Mouse (Mus musculus) kidney, embryonic 14.5 days (tissue): Measurements from ENCODE around the gene Asic3. TPM values are rescaled to one million over a fixed set of nuclear protein-coding genes. Genes with fewer than 3 reads are reported as not detected.

Source experiments
- ATAC-seq: fragments of 200-750 bp; cut with Nextera tagmentation; 2 replicates; pipeline ENCODE4 v1.8.0; 2017; ENCODE audit warnings: moderate number of reproducible peaks, mild to moderate bottlenecking, moderate TSS enrichment, moderate library complexity; ENCODE audit not compliant: low FRiP score, low TSS enrichment
- H3K27ac ChIP-seq: fragments of 300-500 bp; sonication (generic); 2 replicates; pipeline ENCODE4 v1.5.1; 2014; ENCODE audit warnings: low read depth, mild to moderate bottlenecking, low read length, moderate library complexity, mixed read lengths
- H3K27me3 ChIP-seq: fragments of 300-500 bp; sonication (generic); 2 replicates; pipeline ENCODE4 v1.6.1; 2014; ENCODE audit warnings: mild to moderate bottlenecking, low read length; ENCODE audit not compliant: control insufficient read depth, insufficient read depth
- H3K36me3 ChIP-seq: fragments of 300-500 bp; sonication (generic); 2 replicates; pipeline ENCODE4 v1.6.1; 2014; ENCODE audit warnings: low read length, mixed read lengths; ENCODE audit not compliant: control insufficient read depth, insufficient read depth
- H3K4me1 ChIP-seq: fragments of 300-500 bp; sonication (generic); 2 replicates; pipeline ENCODE4 v1.6.1; 2014; ENCODE audit warnings: low read length, mixed read lengths; ENCODE audit not compliant: control insufficient read depth, insufficient read depth
- H3K4me2 ChIP-seq: fragments of 300-500 bp; sonication (generic); replicated peaks from 2 replicates; pipeline ENCODE4 v1.6.1; 2014; ENCODE audit warnings: low read depth, mild to moderate bottlenecking, low read length
- H3K4me3 ChIP-seq: fragments of 300-500 bp; sonication (generic); 2 replicates; pipeline ENCODE4 v1.5.1; 2014; ENCODE audit warnings: mild to moderate bottlenecking, low read length
- H3K9ac ChIP-seq: fragments of 300-500 bp; sonication (generic); 2 replicates; pipeline ENCODE4 v1.6.1; 2014; ENCODE audit warnings: low read depth, mild to moderate bottlenecking, low read length, moderate library complexity
- H3K9me3 ChIP-seq: fragments of 300-500 bp; sonication (generic); 2 replicates; pipeline ENCODE4 v1.6.1; 2016; ENCODE audit warnings: low read length; ENCODE audit not compliant: control insufficient read depth
- WGBS: fragments of 180-500 bp; shearing (Covaris S2); extraction: QIAGEN DNeasy Blood & Tissue Kit; methylation state at CpG from one replicate; pipeline ENCODE4 v1.1.7; 2014; 5-methylcytosine and 5-hydroxymethylcytosine counted together
- polyA plus RNA-seq: library from polyadenylated mRNA; unstranded; fragments of >200 nt; fragmentation: Nextera tagmentation; extraction: Ambion mirVana; gene quantifications from 2 replicates; pipeline ENCODE4 v1.2.1, GENCODE M21; 2014

Gene Asic3
- polyA plus RNA-seq, 1 experiment from 2014 or later = 0.60 TPM

DNA sequence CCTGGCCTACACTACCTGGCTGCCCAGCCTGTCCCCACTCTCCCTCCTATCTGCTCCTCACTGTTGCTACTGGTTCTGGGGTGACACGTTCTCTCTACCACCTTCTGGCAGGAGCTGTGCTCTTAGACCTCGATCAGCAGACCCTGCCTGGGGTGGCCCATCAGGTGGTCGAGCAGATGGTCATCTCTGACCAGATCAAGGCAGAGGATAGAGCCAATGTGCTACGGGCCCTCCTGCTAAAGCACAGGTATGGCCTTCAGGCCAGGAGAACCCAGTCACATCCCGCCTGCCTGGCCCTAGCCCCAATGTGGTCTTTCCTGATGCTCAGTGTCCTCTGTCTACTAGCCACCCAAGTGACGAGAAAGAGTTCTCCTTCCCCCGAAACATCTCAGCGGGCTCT lies 20.8 kb downstream of the Asic3 start:
- no peaks in the 10 kb centered on the region for H3K27me3 ChIP-seq
- H3K9me3 ChIP-seq = no peaks in the 10 kb centered on the region
- H3K27ac ChIP-seq = no peak overlapping the region
- 90% methylated on average over 8 of the region's 8 CpGs for WGBS
- no peak for ATAC-seq
- H3K36me3 ChIP-seq = peaks cover 90% of the 10 kb centered on the region
- H3K9ac ChIP-seq = no peak overlapping the region
- H3K4me3 ChIP-seq = no peak overlapping the region
- H3K4me2 ChIP-seq = no peak overlapping the region
- H3K4me1 ChIP-seq = no peaks in the 10 kb centered on the region

DNA sequence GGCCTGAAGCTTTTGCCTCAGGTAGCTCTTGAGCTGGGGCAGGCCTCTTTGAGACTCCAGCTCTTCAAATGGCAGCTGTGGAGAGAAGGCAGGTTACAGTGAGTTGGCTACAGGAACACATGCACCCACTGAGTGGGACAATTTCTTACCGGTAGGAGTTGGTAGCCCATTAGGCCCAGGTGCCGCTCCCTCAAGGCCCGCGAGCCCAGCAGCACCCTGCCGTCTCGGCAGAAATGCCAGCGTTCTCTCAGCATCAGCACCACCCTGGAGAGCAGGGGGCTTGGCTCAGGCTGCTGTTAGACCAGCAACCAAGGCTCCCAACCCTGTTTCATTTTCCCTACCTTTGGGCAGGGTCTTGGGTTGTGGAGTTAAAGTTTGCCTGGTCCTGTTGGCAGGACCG lies 28.0 kb downstream of the Asic3 start:
- Histone ChIP-seq H3K4me2 (no peak overlapping the region), H3K4me1 (peaks cover 12% of the 10 kb centered on the region), H3K9me3 (no peaks in the 10 kb centered on the region), H3K27me3 (no peaks in the 10 kb centered on the region), H3K9ac (no peak overlapping the region), H3K4me3 (no peak overlapping the region), H3K36me3 (peaks cover 68% of the 10 kb centered on the region), H3K27ac (no peak overlapping the region)
- no peak for ATAC-seq
- 93% methylated on average over 8 of the region's 8 CpGs for WGBS

DNA sequence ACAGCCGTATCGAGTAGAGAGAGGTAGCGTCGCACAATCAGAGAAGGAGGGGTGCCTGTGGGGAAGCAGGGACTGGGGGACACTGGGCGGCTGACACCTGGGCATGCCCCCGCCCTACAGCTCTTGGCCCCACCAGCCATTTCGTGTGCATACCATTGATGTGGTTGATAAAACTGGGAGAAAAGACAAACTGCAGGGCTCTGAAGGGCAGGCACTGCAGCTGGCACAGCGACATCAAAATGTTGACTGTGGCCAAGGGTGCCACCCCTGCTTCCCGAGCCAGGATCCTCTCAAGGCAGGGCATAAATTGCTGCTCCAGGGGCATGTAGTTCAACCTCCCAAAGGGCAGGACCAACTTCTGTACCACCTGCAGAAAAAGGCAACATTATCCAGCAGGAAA lies 28.8 kb downstream of the Asic3 start:
- no peak overlapping the region for H3K4me3 ChIP-seq
- H3K27ac ChIP-seq = no peak overlapping the region
- 89% methylated on average over 9 of the region's 9 CpGs for WGBS
- H3K9ac ChIP-seq = no peak overlapping the region
- H3K4me2 ChIP-seq = no peak overlapping the region
- H3K4me1 ChIP-seq = peaks cover 12% of the 10 kb centered on the region
- H3K36me3 ChIP-seq = peaks cover 62% of the 10 kb centered on the region
- H3K27me3 ChIP-seq = no peaks in the 10 kb centered on the region
- ATAC-seq = no peak
- no peaks in the 10 kb centered on the region for H3K9me3 ChIP-seq

DNA sequence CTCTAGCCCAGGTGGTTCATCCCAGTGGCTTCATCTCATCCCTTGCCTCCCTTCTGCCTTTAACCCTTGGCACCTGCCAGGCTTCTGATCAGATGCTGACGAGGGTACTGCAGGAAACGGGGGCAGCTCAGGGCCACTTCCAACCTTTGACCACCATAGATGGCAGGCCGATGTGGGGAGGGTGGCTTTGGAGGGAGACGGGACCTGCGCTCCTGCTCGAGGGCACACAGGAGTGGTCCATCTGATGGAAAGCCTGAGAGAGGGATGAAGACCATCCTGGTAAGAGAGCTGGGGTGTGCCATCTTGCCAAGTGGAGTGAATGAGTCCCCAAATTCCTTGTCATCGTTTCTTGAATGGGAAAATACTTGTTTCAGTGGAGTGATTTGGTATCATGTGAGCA lies 30.0 kb downstream of the Asic3 start:
- Histone ChIP-seq H3K4me3 (no peak overlapping the region), H3K27ac (no peak overlapping the region), H3K9me3 (no peaks in the 10 kb centered on the region), H3K4me2 (no peak overlapping the region), H3K36me3 (peaks cover 54% of the 10 kb centered on the region), H3K9ac (no peak overlapping the region), H3K4me1 (peaks cover 15% of the 10 kb centered on the region), H3K27me3 (no peaks in the 10 kb centered on the region)
- WGBS = 90% methylated on average over 7 of the region's 7 CpGs
- no peak for ATAC-seq

DNA sequence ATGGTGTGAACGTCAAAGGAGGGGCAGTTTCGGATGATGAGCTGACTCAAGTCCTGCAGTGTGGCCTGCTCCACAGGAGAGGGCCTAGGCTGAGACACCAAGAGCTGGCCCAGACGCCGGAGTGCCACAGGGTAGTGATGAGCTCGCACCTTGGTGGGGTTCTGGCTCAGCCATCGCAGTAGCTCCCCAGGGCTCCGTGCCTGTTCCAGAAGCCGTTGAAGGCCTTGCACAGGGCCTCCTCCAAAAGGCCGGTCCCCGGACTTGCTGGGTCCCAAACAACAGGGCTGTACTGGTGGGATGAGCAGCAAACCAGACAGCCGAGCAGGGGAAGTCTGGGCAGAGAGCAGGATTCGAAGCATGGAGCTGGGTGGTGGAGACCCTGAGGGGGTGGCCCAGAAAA lies 30.7 kb downstream of the Asic3 start:
- Histone ChIP-seq H3K4me1 (peaks cover 15% of the 10 kb centered on the region), H3K4me2 (peak overlapping the region; percentile 52), H3K9me3 (no peaks in the 10 kb centered on the region), H3K27me3 (no peaks in the 10 kb centered on the region), H3K9ac (peak overlapping the region; percentile 90), H3K36me3 (peaks cover 47% of the 10 kb centered on the region), H3K4me3 (peak overlapping the region; percentile 68), H3K27ac (no peak overlapping the region)
- no peak for ATAC-seq
- 84% methylated on average over 12 of the region's 12 CpGs for WGBS

DNA sequence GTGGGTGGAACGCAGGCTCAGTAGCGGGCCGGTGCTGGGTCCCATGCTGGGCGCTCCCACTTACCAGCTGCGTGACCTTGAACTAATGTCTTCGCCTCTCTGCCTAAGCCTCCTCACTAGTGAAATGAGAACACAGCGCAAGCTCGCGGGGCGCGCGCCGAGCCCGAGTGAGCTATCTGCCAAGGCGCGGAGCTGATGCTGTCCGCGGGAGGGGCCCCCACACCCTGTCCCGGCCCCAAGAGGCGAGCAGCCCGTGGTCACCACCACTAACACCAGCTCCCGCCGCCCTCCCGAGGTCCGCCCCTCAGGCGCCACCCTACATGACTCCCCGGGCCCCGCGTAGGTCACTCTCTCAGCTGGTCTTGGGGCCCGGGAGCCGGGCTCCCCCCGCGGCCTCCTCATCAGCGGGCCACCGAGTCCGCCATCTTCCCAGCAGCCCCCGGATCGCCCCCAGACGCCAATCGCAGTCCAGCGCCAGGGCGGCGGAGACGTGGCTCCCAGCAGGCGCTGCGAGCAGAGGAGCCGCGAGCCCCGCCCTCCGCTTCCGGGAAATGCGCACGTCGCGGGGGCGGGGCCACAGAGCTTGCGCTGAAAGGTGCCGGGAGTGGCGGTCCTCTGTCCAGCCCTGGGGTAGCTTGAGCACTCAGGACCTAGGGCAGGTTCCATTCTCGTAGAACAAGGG lies 31.7 kb downstream of the Asic3 start, which contains the start of gene Fastk:
Gene Fastk, minus strand, starts transcription at position 542 of the 682 bp plus-strand sequence.
- H3K27me3 ChIP-seq = no peaks in the 10 kb centered on the region
- peak within 1 kb of the TSS; percentile 81 for H3K27ac ChIP-seq
- peaks cover 38% of the 10 kb centered on the region for H3K36me3 ChIP-seq
- H3K4me2 ChIP-seq = peak within 1 kb of the TSS; percentile 52
- H3K9ac ChIP-seq = peak within 1 kb of the TSS; percentile 90
- H3K4me3 ChIP-seq = peak within 1 kb of the TSS; percentile 68
- peaks cover 15% of the 10 kb centered on the region for H3K4me1 ChIP-seq
- H3K9me3 ChIP-seq = no peaks in the 10 kb centered on the region
- WGBS = under 1% methylated on average over 56 of the region's 60 CpGs
- ATAC-seq = peak; percentile 84

DNA sequence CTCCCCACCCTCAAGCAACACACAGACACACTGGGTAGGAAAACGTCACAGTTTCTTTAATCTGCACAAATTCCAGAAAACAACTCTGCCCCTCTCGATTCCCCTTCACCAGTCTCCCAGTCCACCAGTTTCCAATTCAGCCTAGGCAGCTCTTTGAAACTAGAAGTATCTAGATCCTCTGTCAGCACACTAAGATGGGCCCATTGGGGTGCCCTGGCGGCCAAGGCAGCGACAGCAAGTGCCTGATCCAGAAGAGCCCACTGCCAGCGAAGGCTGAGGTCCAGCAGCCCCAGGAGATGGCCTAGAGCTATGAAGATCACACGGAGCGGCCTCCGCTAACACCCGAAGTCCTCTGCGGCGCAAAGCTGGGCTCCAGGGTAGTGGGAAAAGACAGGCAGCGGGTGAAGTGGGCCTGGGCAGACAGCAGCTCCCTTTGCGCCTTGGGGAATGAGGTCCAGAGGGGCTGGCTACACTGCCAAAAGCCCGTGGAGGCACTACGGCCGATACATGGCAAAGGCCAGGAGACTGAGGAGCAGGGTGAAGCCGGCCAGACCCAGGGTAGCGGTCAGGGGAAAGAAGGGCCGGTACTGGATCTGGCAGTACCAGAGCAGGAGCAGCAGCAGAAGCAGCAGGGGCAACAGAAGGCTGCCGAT lies 32.4 kb downstream of the Asic3 start:
- peak overlapping the region; percentile 90 for H3K9ac ChIP-seq
- H3K4me1 ChIP-seq = peaks cover 15% of the 10 kb centered on the region
- peak overlapping the region; percentile 68 for H3K4me3 ChIP-seq
- WGBS = 58% methylated on average over 20 of the region's 20 CpGs
- H3K4me2 ChIP-seq = peak overlapping the region; percentile 52
- no peaks in the 10 kb centered on the region for H3K27me3 ChIP-seq
- peaks cover 31% of the 10 kb centered on the region for H3K36me3 ChIP-seq
- ATAC-seq = 0 out of 2 replicates have a peak, but pooled peaks have one; percentile 1
- no peaks in the 10 kb centered on the region for H3K9me3 ChIP-seq
- peak overlapping the region; percentile 49 for H3K27ac ChIP-seq

DNA sequence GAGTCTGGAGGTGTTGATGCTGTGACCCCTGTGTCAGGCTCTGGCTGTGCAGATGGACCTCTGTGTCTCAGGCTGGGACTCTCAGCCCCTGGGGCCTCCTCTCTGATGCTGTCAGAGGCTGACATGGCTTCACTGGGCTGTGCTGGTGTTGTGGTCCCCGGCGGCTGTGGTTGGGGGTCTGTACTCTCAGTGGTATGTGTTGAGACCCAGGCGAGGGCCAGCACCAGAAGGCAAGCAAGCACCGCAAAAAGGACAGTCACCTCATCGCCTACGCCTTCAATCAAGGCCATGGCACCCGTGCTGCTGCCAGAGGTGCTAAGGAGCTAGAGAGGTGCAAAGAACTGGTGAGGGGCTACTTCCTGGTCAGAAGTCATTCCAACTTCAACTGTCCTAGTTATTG lies 33.4 kb downstream of the Asic3 start:
- 91% methylated on average over 7 of the region's 7 CpGs for WGBS
- H3K4me1 ChIP-seq = peaks cover 20% of the 10 kb centered on the region
- no peak overlapping the region for H3K4me3 ChIP-seq
- no peaks in the 10 kb centered on the region for H3K27me3 ChIP-seq
- no peak overlapping the region for H3K27ac ChIP-seq
- ATAC-seq = no peak
- no peaks in the 10 kb centered on the region for H3K9me3 ChIP-seq
- no peak overlapping the region; the same call in 1 of the 2 replicates for H3K4me2 ChIP-seq
- H3K9ac ChIP-seq = no peak overlapping the region
- peaks cover 20% of the 10 kb centered on the region; the same call in 1 of the 2 replicates for H3K36me3 ChIP-seq

DNA sequence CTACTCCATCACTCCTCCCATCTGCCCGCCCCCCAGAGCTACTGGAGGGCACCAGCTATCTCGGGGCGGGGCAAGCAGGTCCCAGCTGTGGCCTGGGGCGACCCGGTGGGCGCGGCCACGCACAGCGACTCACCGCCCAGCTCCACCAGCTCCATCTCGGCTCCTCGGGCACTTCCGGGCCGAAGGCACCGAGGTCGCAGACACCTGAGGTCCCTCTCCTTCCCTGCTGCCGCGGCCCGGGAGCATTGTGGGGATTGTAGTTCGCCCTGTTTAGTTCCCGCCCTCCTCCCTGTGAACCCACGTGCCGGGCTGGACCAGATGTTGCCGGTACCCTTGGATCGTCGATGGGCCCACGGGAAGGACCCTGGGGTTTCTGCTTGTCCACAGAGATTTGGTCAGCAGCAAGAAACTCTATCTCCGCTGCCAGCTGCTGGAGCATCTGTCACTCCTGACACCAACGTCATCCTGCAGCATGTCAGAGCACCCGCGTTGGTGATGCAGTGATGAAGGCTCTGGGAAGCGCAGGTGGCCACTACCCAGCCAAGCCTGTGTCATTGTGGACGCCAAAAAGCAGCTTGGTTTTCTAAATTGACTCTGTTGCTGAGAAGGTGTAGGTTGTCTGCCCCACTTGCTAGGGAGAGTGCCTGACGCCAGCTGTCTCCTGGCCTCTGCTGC lies 34.6 kb downstream of the Asic3 start, which contains the start of gene Tmub1:
Gene Tmub1, minus strand, starts transcription at position 231 of the 675 bp plus-strand sequence.
- peaks cover 9% of the 10 kb centered on the region; the same call in 1 of the 2 replicates for H3K36me3 ChIP-seq
- ATAC-seq = peak; percentile 61
- H3K27ac ChIP-seq = no peak within 1 kb of the TSS
- H3K9me3 ChIP-seq = no peaks in the 10 kb centered on the region
- H3K9ac ChIP-seq = peak within 1 kb of the TSS; percentile 62
- peak within 1 kb of the TSS; percentile 67 for H3K4me2 ChIP-seq
- peaks cover 20% of the 10 kb centered on the region for H3K4me1 ChIP-seq
- H3K4me3 ChIP-seq = peak within 1 kb of the TSS; percentile 66
- H3K27me3 ChIP-seq = no peaks in the 10 kb centered on the region
- 2% methylated on average over 34 of the region's 34 CpGs for WGBS
